Mouse (Mus musculus): ENCODE data around the gene Psd. TPM values are rescaled to one million over a fixed set of nuclear protein-coding genes. Genes with fewer than 3 reads are reported as not detected.

The Psd gene
- polyA plus RNA-seq, 1 experiment from 2014 or later: 54.7 TPM

DNA sequence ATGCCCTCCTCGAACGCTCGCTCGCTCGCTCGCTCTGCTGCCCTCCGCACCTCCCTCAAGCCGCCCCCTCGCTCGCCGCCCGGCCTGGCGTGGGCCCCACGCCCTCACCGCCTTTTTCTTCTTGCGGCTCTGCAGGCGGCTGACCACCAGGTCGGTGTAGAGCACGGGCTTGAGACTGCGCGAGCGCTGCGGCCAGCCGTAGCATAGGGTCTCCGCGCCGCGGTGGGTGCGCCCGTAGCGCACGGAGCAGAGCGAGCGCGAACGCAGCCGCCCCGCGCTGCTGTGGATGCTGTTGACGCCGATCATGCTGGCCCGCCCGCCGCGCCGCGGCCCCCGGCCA, 9.4 kb downstream of the Psd start:
- ATAC-seq (ENCODE audit: insufficient read depth, low FRiP score, low read depth): no peak
- H3K27ac ChIP-seq: peak overlapping the region; percentile 83
- WGBS: 1% methylated on average over 40 of the region's 48 CpGs

DNA sequence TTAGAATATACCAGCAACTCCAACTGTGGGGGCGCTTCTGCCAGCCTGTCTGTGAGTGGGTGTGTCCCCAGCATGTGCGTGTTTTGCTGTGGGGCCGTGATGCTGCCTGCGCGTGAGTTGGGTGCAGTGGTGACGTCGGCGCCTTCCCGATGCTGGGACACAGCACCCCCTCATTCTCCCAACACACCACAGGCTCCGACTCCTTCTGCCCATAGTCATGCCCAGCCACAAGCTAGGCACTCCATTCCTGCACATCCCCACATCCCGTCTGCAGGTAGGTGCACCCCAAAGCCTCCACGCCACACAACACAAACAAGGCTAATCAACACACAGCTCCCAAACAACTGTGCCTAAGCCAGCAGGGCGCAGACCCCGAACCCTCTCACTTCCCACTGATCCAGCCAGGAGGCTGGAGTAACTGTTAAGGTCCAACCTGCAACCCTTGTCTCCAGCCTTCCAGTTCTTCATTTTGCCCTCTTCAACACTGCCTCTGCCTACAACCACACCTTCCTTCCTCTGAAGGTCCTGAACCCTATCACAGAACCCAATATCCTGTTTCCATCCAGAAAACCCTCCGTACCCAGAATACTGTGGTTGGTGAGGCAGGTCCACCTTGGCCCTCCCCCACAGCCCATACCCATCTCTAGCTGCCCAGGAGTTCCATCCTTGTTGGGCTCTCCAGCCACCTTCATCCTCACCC, 10.0 kb downstream of the Psd start:
- Histone ChIP-seq H3K4me1 (peaks cover 56% of the 10 kb centered on the region), H3K27ac (peak overlapping the region; percentile 83), H3K36me3 (peaks cover 7% of the 10 kb centered on the region; the same call in 1 of the 2 replicates), H3K4me3 (replicated peaks) (peak overlapping the region; percentile 57), H3K9ac (peak overlapping the region; percentile 49), H3K27me3 (replicated peaks) (peaks cover 46% of the 10 kb centered on the region), H3K9me3 (no peaks in the 10 kb centered on the region), H3K4me2 (peak overlapping the region; percentile 74)
- ATAC-seq (ENCODE audit: insufficient read depth, low FRiP score, low read depth): no peak
- 31% methylated on average over 15 of the region's 15 CpGs for WGBS

More for the DNA sequence above, 9.4 kb downstream of the Psd start:
- peaks cover 4% of the 10 kb centered on the region; the same call in 1 of the 2 replicates for H3K36me3 ChIP-seq
- peak overlapping the region; percentile 49 for H3K9ac ChIP-seq
- H3K4me3 ChIP-seq (replicated peaks): peak overlapping the region; percentile 57
- no peaks in the 10 kb centered on the region for H3K9me3 ChIP-seq
- peaks cover 46% of the 10 kb centered on the region for H3K27me3 ChIP-seq (replicated peaks)
- H3K4me1 ChIP-seq: peaks cover 61% of the 10 kb centered on the region
- H3K4me2 ChIP-seq: peak overlapping the region; percentile 74

DNA sequence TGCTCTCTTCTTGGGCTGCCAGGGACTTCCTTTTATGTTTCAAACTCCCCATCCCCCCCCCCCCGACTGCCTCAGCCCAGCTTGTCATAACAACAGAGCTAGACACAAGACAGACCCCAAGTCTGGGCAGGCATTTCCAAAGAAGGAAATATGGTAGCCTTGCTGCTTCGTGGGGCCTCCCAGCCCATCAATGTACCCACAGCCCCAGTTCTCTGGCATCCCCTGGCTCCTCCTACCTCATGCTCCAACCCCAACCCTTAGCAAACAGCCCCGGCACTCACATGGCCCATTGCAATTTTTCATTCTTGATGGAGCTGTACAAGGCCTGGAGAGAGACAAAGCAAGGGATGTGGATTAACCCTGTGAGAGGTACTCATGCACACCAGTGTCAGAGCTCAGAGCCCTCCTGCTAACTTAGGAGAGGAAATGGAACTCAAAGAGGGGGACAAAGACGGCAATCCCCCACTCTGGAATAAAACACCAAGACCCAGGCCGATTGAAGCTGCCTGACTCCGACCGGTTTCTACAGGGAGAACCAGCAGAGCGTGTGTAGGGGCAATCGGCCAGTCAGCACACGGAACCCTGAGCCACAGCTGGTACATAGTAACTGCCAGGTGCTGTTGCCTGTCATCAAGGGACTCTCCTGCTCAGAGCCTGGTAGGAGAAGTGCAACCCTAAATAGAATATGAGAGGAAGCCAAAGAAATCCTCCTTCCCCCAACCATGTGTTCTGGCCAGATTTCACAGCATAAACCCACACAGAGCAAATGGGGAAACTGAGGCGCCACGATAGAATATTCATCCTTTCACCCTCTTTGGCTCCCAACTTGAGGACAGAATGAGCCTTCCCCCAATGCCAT, 11.0 kb downstream of the Psd start:
- Histone ChIP-seq H3K9me3 (no peaks in the 10 kb centered on the region), H3K4me3 (replicated peaks) (peak overlapping the region; percentile 57), H3K4me2 (peak overlapping the region; percentile 74), H3K36me3 (peaks cover 16% of the 10 kb centered on the region), H3K27ac (peak overlapping the region; percentile 83), H3K4me1 (peaks cover 47% of the 10 kb centered on the region), H3K9ac (peak overlapping the region; percentile 20), H3K27me3 (replicated peaks) (peaks cover 46% of the 10 kb centered on the region)
- peak; percentile 48; the same call in 1 of the 2 replicates for ATAC-seq (ENCODE audit: insufficient read depth, low FRiP score, low read depth)
- WGBS: 29% methylated on average over 12 of the region's 12 CpGs

DNA sequence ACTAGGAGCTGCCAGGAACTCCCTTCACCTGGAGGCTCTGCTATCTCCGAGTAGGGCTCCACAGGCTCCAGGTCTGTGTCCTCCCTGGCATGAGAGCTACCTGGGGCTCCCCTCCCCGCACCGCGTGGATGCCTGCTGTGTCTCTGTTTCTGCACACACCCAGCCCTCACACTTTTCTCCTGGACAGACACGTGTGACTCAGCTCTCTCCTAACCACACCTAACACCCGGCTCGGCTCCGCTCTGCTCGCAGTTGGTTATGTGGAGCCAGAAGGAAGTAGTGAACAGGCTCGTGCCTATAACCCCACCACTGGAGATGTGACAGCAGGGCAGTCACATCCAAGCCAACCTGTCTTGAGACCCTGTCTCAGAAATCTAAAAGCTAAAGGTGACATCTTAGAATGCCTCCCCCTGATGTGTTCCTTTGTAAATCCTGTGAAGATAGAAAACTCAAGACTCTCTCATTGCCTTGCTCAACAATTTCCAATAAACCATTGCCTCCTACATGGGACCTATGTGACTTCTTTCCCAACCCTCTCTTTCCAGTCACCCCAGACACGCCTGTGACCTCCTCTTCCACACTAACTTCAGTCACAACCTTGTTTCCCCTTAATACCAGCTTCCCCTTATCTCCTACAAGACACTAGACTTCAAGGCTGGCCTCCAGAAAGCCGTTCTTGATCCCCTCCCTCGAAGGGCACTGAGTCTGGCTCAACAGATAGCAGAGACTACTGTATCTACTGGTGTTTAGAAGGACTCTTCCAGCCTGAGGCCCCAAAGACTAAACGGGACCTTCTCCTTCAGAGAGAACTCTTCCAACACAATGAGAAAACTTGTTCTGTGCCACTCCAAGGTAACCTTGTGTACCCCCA, 11.8 kb downstream of the Psd start:
- no peak overlapping the region for H3K9ac ChIP-seq

DNA sequence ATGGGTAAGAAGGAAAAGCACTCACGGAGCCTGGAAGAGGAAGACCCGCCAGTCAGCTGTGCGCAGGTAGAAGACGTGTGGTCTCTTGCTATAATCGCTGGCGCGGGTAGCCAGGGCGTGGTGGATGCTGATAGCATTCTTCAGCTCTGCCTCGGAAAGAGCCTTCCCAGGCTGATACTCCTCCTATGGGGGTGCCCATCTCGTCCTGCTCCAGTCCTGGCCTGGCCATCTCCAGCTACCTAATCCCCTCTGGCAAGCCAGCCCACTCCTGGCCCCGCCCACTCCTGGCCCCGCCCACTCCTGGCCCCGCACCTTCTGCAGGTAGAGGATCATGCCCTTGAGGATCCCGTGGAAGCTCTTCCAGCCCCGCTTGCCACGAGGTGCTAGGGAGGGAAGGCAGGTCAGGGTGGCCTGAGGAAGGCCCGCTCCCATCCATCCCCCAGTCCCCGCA, 12.8 kb downstream of the Psd start:
- Histone ChIP-seq H3K27ac (0 out of 2 replicates have a peak overlapping the region, but pooled peaks have one; percentile 80), H3K9me3 (no peaks in the 10 kb centered on the region), H3K4me1 (peaks cover 43% of the 10 kb centered on the region), H3K36me3 (peaks cover 30% of the 10 kb centered on the region), H3K4me2 (peak overlapping the region; percentile 74), H3K27me3 (replicated peaks) (peaks cover 30% of the 10 kb centered on the region), H3K4me3 (replicated peaks) (0 out of 2 replicates have a peak overlapping the region, but pooled peaks have one; percentile 1), H3K9ac (no peak overlapping the region)
- 22% methylated on average over 18 of the region's 18 CpGs for WGBS
- peak; percentile 13; the same call in 1 of the 2 replicates for ATAC-seq (ENCODE audit: insufficient read depth, low FRiP score, low read depth)

More for the DNA sequence above, 11.8 kb downstream of the Psd start:
- Histone ChIP-seq H3K27me3 (replicated peaks) (peaks cover 39% of the 10 kb centered on the region), H3K4me3 (replicated peaks) (no peak overlapping the region; the same call in 1 of the 2 replicates), H3K4me1 (peaks cover 47% of the 10 kb centered on the region), H3K27ac (peak overlapping the region; percentile 80), H3K36me3 (peaks cover 24% of the 10 kb centered on the region), H3K9me3 (no peaks in the 10 kb centered on the region), H3K4me2 (peak overlapping the region; percentile 74)
- ATAC-seq (ENCODE audit: insufficient read depth, low FRiP score, low read depth): peak; percentile 56; the same call in 1 of the 2 replicates
- WGBS: 25% methylated on average over 14 of the region's 14 CpGs

DNA sequence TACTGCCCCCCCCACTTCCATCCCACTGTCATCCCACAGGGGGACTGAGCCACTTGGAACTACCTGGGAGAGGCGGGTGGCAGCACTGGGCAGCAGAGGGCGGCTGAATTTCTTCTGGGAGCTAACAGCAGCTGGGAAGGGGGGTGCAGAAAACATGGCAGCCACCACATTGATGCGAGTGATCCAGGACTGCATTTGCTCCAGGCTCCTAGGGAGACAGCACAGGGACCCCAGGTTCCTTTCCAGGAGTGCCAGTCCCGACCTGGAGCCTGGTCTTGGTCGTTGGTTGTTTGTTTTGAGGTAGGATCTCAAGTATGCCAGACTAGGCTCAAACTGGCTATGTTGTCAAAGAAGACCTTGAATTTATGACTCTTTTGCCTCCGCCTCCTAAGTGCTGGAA, 13.4 kb downstream of the Psd start:
- H3K4me3 ChIP-seq (replicated peaks): no peak overlapping the region
- no peak overlapping the region for H3K9ac ChIP-seq
- peaks cover 25% of the 10 kb centered on the region for H3K27me3 ChIP-seq (replicated peaks)
- 78% methylated on average over 6 of the region's 6 CpGs for WGBS
- H3K4me2 ChIP-seq: no peak overlapping the region
- no peak overlapping the region for H3K27ac ChIP-seq
- no peak for ATAC-seq (ENCODE audit: insufficient read depth, low FRiP score, low read depth)
- H3K9me3 ChIP-seq: no peaks in the 10 kb centered on the region
- peaks cover 41% of the 10 kb centered on the region for H3K4me1 ChIP-seq
- H3K36me3 ChIP-seq: peaks cover 30% of the 10 kb centered on the region

DNA sequence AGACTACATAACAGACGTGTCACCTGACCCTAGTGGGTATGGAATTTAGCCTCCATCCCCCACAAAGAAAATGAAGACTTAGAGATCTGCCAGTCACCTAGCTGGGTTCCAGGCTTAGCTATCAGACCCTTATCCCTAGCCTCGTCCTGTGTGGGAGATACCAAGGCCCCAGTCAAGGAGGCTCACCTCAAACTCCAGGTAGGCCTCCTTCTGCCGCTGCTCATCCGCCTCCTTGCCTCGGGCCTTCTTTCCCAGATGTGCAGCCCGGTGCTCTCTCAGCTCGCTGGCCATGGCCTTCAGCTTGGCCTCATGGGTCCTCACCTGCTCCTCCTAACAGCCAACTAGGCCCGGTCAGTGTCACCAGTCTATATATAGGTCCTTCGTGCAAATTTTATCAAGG, 13.8 kb downstream of the Psd start:
- peaks cover 20% of the 10 kb centered on the region for H3K27me3 ChIP-seq (replicated peaks)

DNA sequence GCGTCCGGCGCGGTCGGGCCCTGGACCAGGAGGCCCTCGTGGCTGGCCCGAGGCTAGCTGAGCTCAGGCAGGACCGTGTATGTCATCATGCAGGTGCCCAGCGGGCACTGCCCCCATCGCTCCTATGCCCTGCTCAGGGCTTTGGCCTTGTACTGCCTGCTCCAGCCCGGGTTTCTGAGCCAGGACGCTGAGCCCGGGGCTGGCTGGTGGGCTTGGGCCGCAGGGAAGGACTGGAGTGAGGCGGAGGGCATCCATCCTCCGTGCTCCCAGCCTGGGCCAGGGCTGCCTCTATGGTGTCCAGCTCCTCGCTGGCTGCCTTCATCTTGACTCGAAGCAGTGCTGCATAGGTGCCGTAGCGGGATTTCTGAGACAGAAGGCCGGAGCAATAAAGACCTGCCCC, 14.4 kb downstream of the Psd start:
- Histone ChIP-seq H3K4me3 (replicated peaks) (no peak overlapping the region), H3K9ac (no peak overlapping the region), H3K36me3 (peaks cover 30% of the 10 kb centered on the region), H3K27ac (no peak overlapping the region), H3K4me1 (peaks cover 32% of the 10 kb centered on the region), H3K9me3 (no peaks in the 10 kb centered on the region), H3K27me3 (replicated peaks) (peaks cover 15% of the 10 kb centered on the region), H3K4me2 (no peak overlapping the region)
- no peak for ATAC-seq (ENCODE audit: insufficient read depth, low FRiP score, low read depth)
- WGBS: 91% methylated on average over 21 of the region's 21 CpGs

More for the DNA sequence above, 13.8 kb downstream of the Psd start:
- ATAC-seq (ENCODE audit: insufficient read depth, low FRiP score, low read depth): no peak
- H3K27ac ChIP-seq: no peak overlapping the region
- 87% methylated on average over 9 of the region's 9 CpGs for WGBS
- peaks cover 38% of the 10 kb centered on the region for H3K4me1 ChIP-seq
- no peak overlapping the region for H3K9ac ChIP-seq
- H3K36me3 ChIP-seq: peaks cover 30% of the 10 kb centered on the region
- no peak overlapping the region for H3K4me2 ChIP-seq
- H3K9me3 ChIP-seq: no peaks in the 10 kb centered on the region
- H3K4me3 ChIP-seq (replicated peaks): no peak overlapping the region

DNA sequence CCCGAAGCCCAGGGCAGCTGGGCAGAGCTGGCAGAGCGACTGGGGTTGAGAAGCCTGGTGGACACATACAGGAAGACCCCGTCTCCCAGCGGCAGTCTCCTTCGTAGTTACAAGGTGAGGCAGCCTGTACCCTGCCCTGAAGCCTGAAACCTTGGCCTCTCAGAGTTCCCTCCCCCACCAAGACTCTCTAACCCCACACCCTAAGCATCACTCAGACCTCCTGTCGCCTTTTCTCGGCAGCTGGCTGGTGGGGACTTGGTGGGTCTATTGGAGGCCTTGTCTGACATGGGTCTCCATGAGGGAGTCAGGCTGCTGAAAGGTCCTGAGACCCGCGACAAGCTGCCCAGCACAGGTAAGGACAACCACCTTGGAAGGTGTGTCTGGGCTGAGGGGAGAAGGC, 15.6 kb downstream of the Psd start:
- H3K4me1 ChIP-seq: peaks cover 25% of the 10 kb centered on the region
- peaks cover 30% of the 10 kb centered on the region for H3K36me3 ChIP-seq
- no peak for ATAC-seq (ENCODE audit: insufficient read depth, low FRiP score, low read depth)
- no peak overlapping the region for H3K4me2 ChIP-seq
- H3K27me3 ChIP-seq (replicated peaks): peaks cover 2% of the 10 kb centered on the region
- no peak overlapping the region for H3K4me3 ChIP-seq (replicated peaks)
- H3K27ac ChIP-seq: no peak overlapping the region
- no peaks in the 10 kb centered on the region for H3K9me3 ChIP-seq
- H3K9ac ChIP-seq: no peak overlapping the region
- WGBS: 81% methylated on average over 9 of the region's 9 CpGs

DNA sequence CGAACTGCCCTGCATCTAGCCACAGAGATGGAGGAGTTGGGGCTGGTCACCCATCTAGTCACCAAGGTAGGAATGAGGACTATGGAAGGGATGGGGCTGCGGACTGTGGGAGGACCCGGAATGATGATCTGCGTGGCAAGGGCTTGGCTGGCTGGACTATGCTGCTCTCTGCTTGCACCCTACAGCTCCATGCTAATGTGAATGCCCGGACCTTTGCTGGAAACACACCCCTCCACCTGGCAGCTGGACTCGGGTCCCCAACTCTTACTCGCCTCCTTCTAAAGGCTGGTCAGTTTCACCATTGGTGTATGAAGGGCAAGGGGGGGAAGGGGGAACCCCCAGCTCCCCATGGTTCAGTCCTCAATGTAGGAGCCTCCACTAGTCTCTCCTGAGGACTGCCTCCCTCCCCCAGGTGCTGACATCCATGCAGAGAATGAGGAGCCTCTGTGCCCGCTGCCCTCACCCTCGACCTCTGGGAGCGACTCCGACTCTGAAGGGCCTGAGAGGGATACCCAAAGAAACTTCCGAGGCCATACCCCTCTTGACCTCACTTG, 16.6 kb downstream of the Psd start:
- Histone ChIP-seq H3K36me3 (peaks cover 30% of the 10 kb centered on the region), H3K9me3 (no peaks in the 10 kb centered on the region), H3K4me1 (peaks cover 23% of the 10 kb centered on the region), H3K27me3 (replicated peaks) (no peaks in the 10 kb centered on the region; the same call in none of the 2 replicates), H3K9ac (no peak overlapping the region), H3K4me3 (replicated peaks) (no peak overlapping the region), H3K4me2 (no peak overlapping the region), H3K27ac (no peak overlapping the region)
- ATAC-seq (ENCODE audit: insufficient read depth, low FRiP score, low read depth): no peak
- WGBS: 90% methylated on average over 12 of the region's 12 CpGs

Measured in stomach, embryonic 15.5 days (tissue).